Mouse (Mus musculus): ENCODE data around the gene Ntm. TPM values are rescaled to one million over a fixed set of nuclear protein-coding genes. Genes with fewer than 3 reads are reported as not detected.

The Ntm gene
- polyA plus RNA-seq, 1 experiment from 2014 or later: 134 TPM

GRCm38 (mm10) chr9:29004534-29004933 is 958.4 kb downstream of the Ntm start:
- Histone ChIP-seq H3K9me3 (ENCODE audit: control insufficient read depth, low read length) (no peaks in the 10 kb centered on the region), H3K4me1 (replicated peaks; ENCODE audit: control insufficient read depth, insufficient read depth, low read length) (no peaks in the 10 kb centered on the region), H3K4me3 (replicated peaks; ENCODE audit: low read length) (no peak overlapping the region), H3K27me3 (replicated peaks; ENCODE audit: control insufficient read depth, insufficient read depth, low read length) (no peaks in the 10 kb centered on the region), H3K9ac (replicated peaks; ENCODE audit: low read depth, low read length) (no peak overlapping the region), H3K36me3 (ENCODE audit: control insufficient read depth, insufficient read depth) (no peaks in the 10 kb centered on the region), H3K27ac (ENCODE audit: low read length) (no peak overlapping the region), H3K4me2 (ENCODE audit: low read length) (no peak overlapping the region)
- WGBS: 67% methylated on average over 7 of the region's 7 CpGs
- ATAC-seq: no peak

- Histone ChIP-seq H3K36me3 (ENCODE audit: control insufficient read depth, insufficient read depth) (no peaks in the 10 kb centered on the region), H3K9me3 (ENCODE audit: control insufficient read depth, low read length) (no peaks in the 10 kb centered on the region), H3K4me2 (ENCODE audit: low read length) (no peak overlapping the region), H3K9ac (replicated peaks; ENCODE audit: low read depth, low read length) (no peak overlapping the region), H3K4me1 (replicated peaks; ENCODE audit: control insufficient read depth, insufficient read depth, low read length) (no peaks in the 10 kb centered on the region), H3K27me3 (replicated peaks; ENCODE audit: control insufficient read depth, insufficient read depth, low read length) (no peaks in the 10 kb centered on the region), H3K27ac (ENCODE audit: low read length) (no peak overlapping the region), H3K4me3 (replicated peaks; ENCODE audit: low read length) (no peak overlapping the region)
- no peak for ATAC-seq
- 30% methylated on average over 4 of the region's 4 CpGs for WGBS
Measured at GRCm38 (mm10) chr9:28999951-29000351, 963.0 kb downstream of the Ntm start.

GRCm38 (mm10) chr9:28977275-28977674 is 985.7 kb downstream of the Ntm start:
- H3K36me3 ChIP-seq (ENCODE audit: control insufficient read depth, insufficient read depth): no peaks in the 10 kb centered on the region
- H3K9ac ChIP-seq (replicated peaks; ENCODE audit: low read depth, low read length): no peak overlapping the region
- H3K4me3 ChIP-seq (replicated peaks; ENCODE audit: low read length): no peak overlapping the region
- H3K9me3 ChIP-seq (ENCODE audit: control insufficient read depth, low read length): peaks cover 1% of the 10 kb centered on the region; the same call in 1 of the 2 replicates
- no peaks in the 10 kb centered on the region for H3K27me3 ChIP-seq (replicated peaks; ENCODE audit: control insufficient read depth, insufficient read depth, low read length)
- H3K4me2 ChIP-seq (ENCODE audit: low read length): no peak overlapping the region
- no peak for ATAC-seq
- no peak overlapping the region for H3K27ac ChIP-seq (ENCODE audit: low read length)
- WGBS: 76% methylated on average over 1 of the region's 1 CpGs
- H3K4me1 ChIP-seq (replicated peaks; ENCODE audit: control insufficient read depth, insufficient read depth, low read length): no peaks in the 10 kb centered on the region

GRCm38 (mm10) chr9:28969455-28969854 is 993.5 kb downstream of the Ntm start:
- no peak overlapping the region for H3K9ac ChIP-seq (replicated peaks; ENCODE audit: low read depth, low read length)
- H3K36me3 ChIP-seq (ENCODE audit: control insufficient read depth, insufficient read depth): no peaks in the 10 kb centered on the region
- 54% methylated on average over 1 of the region's 1 CpGs for WGBS
- no peaks in the 10 kb centered on the region for H3K4me1 ChIP-seq (replicated peaks; ENCODE audit: control insufficient read depth, insufficient read depth, low read length)
- H3K4me2 ChIP-seq (ENCODE audit: low read length): no peak overlapping the region
- H3K4me3 ChIP-seq (replicated peaks; ENCODE audit: low read length): no peak overlapping the region
- peaks cover 2% of the 10 kb centered on the region; the same call in 1 of the 2 replicates for H3K9me3 ChIP-seq (ENCODE audit: control insufficient read depth, low read length)
- H3K27ac ChIP-seq (ENCODE audit: low read length): no peak overlapping the region
- ATAC-seq: 0 out of 2 replicates have a peak, but pooled peaks have one; percentile 62
- H3K27me3 ChIP-seq (replicated peaks; ENCODE audit: control insufficient read depth, insufficient read depth, low read length): no peaks in the 10 kb centered on the region
